Mouse (Mus musculus): ENCODE data around the gene Dnah11.
"Not testable (repeated sequence)": the region's sequence is repeated elsewhere in the genome, so short reads cannot be mapped to it uniquely, and the experiment has no call there.

GRCm38 (mm10) chr12:117900798-117901197 is 298.0 kb downstream of the Dnah11 start:
- not testable (repeated sequence) for TF ChIP-seq CTCF (IDR thresholded peaks at IDR 0.05; ENCODE audit: borderline replicate concordance, extremely low read depth, insufficient read depth, insufficient read length); POLR2A (IDR thresholded peaks at IDR 0.05; ENCODE audit: borderline replicate concordance, extremely low read depth, insufficient read depth, insufficient read length, poor library complexity, severe bottlenecking)
